Mouse (Mus musculus): ENCODE measurements around the gene Pgs1. TPM values are rescaled to one million over a fixed set of nuclear protein-coding genes. Genes with fewer than 3 reads are reported as not detected.

The Pgs1 gene
- total and polyA plus RNA-seq, 2 experiments from 2014 or later = 54.4 to 63.0 TPM

DNA sequence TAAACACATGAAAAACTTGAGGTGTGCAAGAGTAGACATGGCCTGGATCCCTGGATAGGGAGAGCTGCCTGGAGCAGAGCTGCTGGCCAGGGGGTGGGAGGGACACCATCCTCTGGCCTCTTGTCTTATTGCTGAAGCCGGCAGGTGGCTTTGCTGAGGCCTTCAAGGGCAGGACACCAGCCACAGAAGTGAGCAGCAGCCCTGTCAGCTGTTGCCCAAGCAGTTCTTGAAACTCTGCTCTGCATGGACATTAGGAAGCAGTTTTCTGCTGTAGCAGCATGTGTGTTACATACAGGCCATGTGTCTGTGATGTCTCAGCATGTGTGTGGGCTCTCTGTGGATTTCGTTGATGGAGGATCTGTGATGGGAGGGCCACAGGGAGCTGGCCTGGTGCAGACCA lies 27.2 kb downstream of the Pgs1 start:
- ATAC-seq = no peak
- Histone ChIP-seq H3K9ac (no peak overlapping the region), H3K36me3 (ENCODE audit: insufficient read depth) (peaks cover 10% of the 10 kb centered on the region; the same call in 1 of the 2 replicates), H3K4me3 (ENCODE audit: low read depth, low read length) (no peak overlapping the region), H3K27ac (ENCODE audit: low read depth, low read length) (no peak overlapping the region), H3K27me3 (ENCODE audit: insufficient read depth, low read length) (no peaks in the 10 kb centered on the region), H3K9me3 (ENCODE audit: low read length) (no peaks in the 10 kb centered on the region), H3K4me2 (ENCODE audit: low read depth) (no peak overlapping the region), H3K4me1 (ENCODE audit: insufficient read depth) (no peaks in the 10 kb centered on the region)
- TF ChIP-seq CTCF (IDR thresholded peaks at IDR 0.05; ENCODE audit: low read depth) = no peak
- DNase-seq = no peak
- 77% methylated on average over 2 of the region's 2 CpGs for WGBS

GRCm38 (mm10) chr11:118014391-118014995 lies 28.4 kb downstream of the Pgs1 start:
- WGBS = 88% methylated on average over 12 of the region's 12 CpGs
- Histone ChIP-seq H3K4me3 (ENCODE audit: low read depth, low read length) (no peak overlapping the region), H3K27me3 (ENCODE audit: insufficient read depth, low read length) (no peaks in the 10 kb centered on the region), H3K9me3 (ENCODE audit: low read length) (no peaks in the 10 kb centered on the region), H3K9ac (no peak overlapping the region), H3K4me2 (ENCODE audit: low read depth) (no peak overlapping the region), H3K36me3 (ENCODE audit: insufficient read depth) (peaks cover 13% of the 10 kb centered on the region; the same call in 1 of the 2 replicates), H3K27ac (ENCODE audit: low read depth, low read length) (no peak overlapping the region), H3K4me1 (ENCODE audit: insufficient read depth) (no peaks in the 10 kb centered on the region)
- ATAC-seq (no peak), DNase-seq (no peak)
- TF ChIP-seq CTCF (IDR thresholded peaks at IDR 0.05; ENCODE audit: low read depth) = no peak

- no peaks in the 10 kb centered on the region for H3K9me3 ChIP-seq (ENCODE audit: low read length)
- H3K27me3 ChIP-seq (ENCODE audit: insufficient read depth, low read length) = no peaks in the 10 kb centered on the region
- DNase-seq = no peak
- no peak overlapping the region for H3K9ac ChIP-seq
- 91% methylated on average over 8 of the region's 8 CpGs for WGBS
- TF ChIP-seq CTCF (IDR thresholded peaks at IDR 0.05; ENCODE audit: low read depth) = no peak
- no peaks in the 10 kb centered on the region for H3K4me1 ChIP-seq (ENCODE audit: insufficient read depth)
- ATAC-seq = no peak
- H3K27ac ChIP-seq (ENCODE audit: low read depth, low read length) = no peak overlapping the region
- peaks cover 23% of the 10 kb centered on the region; the same call in 1 of the 2 replicates for H3K36me3 ChIP-seq (ENCODE audit: insufficient read depth)
- no peak overlapping the region for H3K4me3 ChIP-seq (ENCODE audit: low read depth, low read length)
- no peak overlapping the region for H3K4me2 ChIP-seq (ENCODE audit: low read depth)
These were observed 29.5 kb downstream of the Pgs1 start for GRCm38 (mm10) chr11:118015381-118016145.

GRCm38 (mm10) chr11:118018328-118018727 lies 32.2 kb downstream of the Pgs1 start:
- H3K27me3 ChIP-seq (ENCODE audit: insufficient read depth, low read length) = no peaks in the 10 kb centered on the region
- H3K9me3 ChIP-seq (ENCODE audit: low read length) = no peaks in the 10 kb centered on the region
- H3K36me3 ChIP-seq (ENCODE audit: insufficient read depth) = peaks cover 36% of the 10 kb centered on the region; the same call in 1 of the 2 replicates
- DNase-seq (no peak), ATAC-seq (no peak)
- H3K9ac ChIP-seq = no peak overlapping the region
- H3K27ac ChIP-seq (ENCODE audit: low read depth, low read length) = no peak overlapping the region
- WGBS = 93% methylated on average over 4 of the region's 4 CpGs
- H3K4me1 ChIP-seq (ENCODE audit: insufficient read depth) = no peaks in the 10 kb centered on the region
- no peak overlapping the region for H3K4me3 ChIP-seq (ENCODE audit: low read depth, low read length)
- H3K4me2 ChIP-seq (ENCODE audit: low read depth) = no peak overlapping the region
- peak; percentile 56 for TF ChIP-seq CTCF (IDR thresholded peaks at IDR 0.05; ENCODE audit: low read depth)

GRCm38 (mm10) chr11:118021806-118022205 lies 35.7 kb downstream of the Pgs1 start:
- Histone ChIP-seq H3K36me3 (ENCODE audit: insufficient read depth) (peaks cover 57% of the 10 kb centered on the region), H3K27me3 (ENCODE audit: insufficient read depth, low read length) (no peaks in the 10 kb centered on the region), H3K9me3 (ENCODE audit: low read length) (no peaks in the 10 kb centered on the region), H3K4me3 (ENCODE audit: low read depth, low read length) (no peak overlapping the region), H3K27ac (ENCODE audit: low read depth, low read length) (no peak overlapping the region), H3K4me2 (ENCODE audit: low read depth) (no peak overlapping the region), H3K9ac (no peak overlapping the region), H3K4me1 (ENCODE audit: insufficient read depth) (no peaks in the 10 kb centered on the region)
- TF ChIP-seq CTCF (IDR thresholded peaks at IDR 0.05; ENCODE audit: low read depth) = peak; percentile 88
- WGBS = 56% methylated on average over 1 of the region's 1 CpGs
- peak; percentile 74 for ATAC-seq
- peak; percentile 76 for DNase-seq

- Histone ChIP-seq H3K27me3 (ENCODE audit: insufficient read depth, low read length) (no peaks in the 10 kb centered on the region), H3K4me2 (ENCODE audit: low read depth) (no peak overlapping the region), H3K4me1 (ENCODE audit: insufficient read depth) (no peaks in the 10 kb centered on the region), H3K27ac (ENCODE audit: low read depth, low read length) (no peak overlapping the region), H3K36me3 (ENCODE audit: insufficient read depth) (peaks cover 56% of the 10 kb centered on the region), H3K9me3 (ENCODE audit: low read length) (no peaks in the 10 kb centered on the region), H3K4me3 (ENCODE audit: low read depth, low read length) (no peak overlapping the region), H3K9ac (no peak overlapping the region)
- 91% methylated on average over 7 of the region's 7 CpGs for WGBS
- no peak for TF ChIP-seq CTCF (IDR thresholded peaks at IDR 0.05; ENCODE audit: low read depth)
- ATAC-seq (no peak), DNase-seq (no peak)
These were observed 37.4 kb downstream of the Pgs1 start for GRCm38 (mm10) chr11:118023475-118023874.

GRCm38 (mm10) chr11:118024111-118024510 lies 38.0 kb downstream of the Pgs1 start:
- DNase-seq (no peak), ATAC-seq (no peak)
- Histone ChIP-seq H3K27ac (ENCODE audit: low read depth, low read length) (no peak overlapping the region), H3K4me3 (ENCODE audit: low read depth, low read length) (no peak overlapping the region), H3K4me2 (ENCODE audit: low read depth) (no peak overlapping the region), H3K36me3 (ENCODE audit: insufficient read depth) (peaks cover 56% of the 10 kb centered on the region), H3K4me1 (ENCODE audit: insufficient read depth) (no peaks in the 10 kb centered on the region), H3K27me3 (ENCODE audit: insufficient read depth, low read length) (no peaks in the 10 kb centered on the region), H3K9ac (no peak overlapping the region), H3K9me3 (ENCODE audit: low read length) (no peaks in the 10 kb centered on the region)
- no peak for TF ChIP-seq CTCF (IDR thresholded peaks at IDR 0.05; ENCODE audit: low read depth)
- 85% methylated on average over 2 of the region's 2 CpGs for WGBS
